Mouse (Mus musculus): Measurements from ENCODE around the gene Pilra.

DNA sequence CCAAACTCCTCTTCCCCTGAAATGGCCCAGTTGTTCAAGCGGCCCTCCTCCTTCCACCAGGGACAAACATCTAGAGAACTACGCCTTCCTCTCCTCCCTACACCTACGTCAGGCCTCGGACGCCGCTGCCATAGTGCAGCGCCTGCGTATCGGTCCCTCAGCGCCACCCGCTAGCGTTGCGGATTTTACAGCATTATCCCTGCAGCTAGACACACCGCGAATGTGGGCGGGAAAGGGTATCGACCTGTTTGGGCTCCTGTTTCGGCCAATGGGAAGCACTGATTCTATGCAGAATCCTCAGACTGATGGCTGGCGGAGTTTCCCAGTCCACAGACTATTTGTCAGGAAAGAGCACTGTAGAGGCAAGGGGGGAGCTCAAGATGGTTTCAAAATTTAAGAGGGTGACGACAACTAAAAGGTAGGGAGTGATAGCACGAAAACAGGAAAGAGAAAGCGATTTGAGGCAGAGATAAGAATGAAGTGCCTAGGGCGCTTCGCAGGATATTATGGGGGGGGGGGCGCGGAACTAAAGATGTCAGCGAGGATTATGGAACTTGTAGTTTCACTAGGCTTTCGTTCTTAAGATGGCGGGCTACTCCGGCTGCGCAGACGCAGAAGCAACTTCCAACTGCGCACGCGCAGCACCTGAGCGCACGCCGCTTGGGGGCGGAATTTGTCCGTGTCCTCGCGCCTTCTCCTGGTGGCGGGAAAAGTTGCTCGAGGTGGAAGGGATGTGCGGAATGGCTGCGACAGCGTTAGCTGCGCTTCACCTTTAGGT is 48.7 kb downstream of the Pilra start, which contains the start of the genes Mepce and Zcwpw1:
- TF ChIP-seq CTCF (IDR thresholded peaks at IDR 0.05) (peak; percentile 83), POLR2A (IDR thresholded peaks at IDR 0.05; ENCODE audit: insufficient read depth, low read depth, low read length) (peak; percentile 77)

Data from heart, adult 2 months (tissue).